Mouse (Mus musculus): ENCODE results near the gene Slc35f4.

DNA sequence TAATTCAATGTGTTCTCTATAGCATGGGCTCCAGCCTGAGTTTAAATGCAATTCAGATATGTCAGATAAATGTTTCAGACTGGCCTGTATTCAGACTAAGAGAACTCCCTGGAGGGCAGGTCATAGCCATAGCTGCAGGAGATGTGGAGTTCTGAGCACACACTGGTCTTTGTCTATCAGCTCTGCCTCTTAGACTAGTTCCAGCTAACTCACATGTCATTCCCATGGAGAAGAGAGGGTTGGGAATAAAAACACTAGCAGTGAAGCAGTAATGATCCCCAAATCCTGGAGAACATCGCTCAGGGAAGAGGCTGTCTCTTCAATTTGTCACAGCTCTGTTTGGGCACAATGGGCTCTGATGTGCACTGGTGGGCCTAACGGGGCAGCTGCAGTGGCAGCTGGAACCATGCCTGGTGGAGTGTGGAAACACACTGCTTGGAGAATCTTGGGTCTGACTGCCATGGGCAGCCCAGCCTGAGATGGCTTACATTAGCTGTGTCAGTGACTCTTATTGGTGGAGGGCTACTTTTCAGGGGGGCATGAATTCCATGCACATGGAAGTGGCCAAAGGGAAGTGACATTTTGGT lies 223.5 kb downstream of the Slc35f4 start:
- TF ChIP-seq POLR2A (IDR thresholded peaks at IDR 0.05; ENCODE audit: control insufficient read depth, low read depth, low read length) (no peak), CTCF (IDR thresholded peaks at IDR 0.05; ENCODE audit: control insufficient read depth, insufficient read depth, insufficient replicate concordance, low read depth, low read length) (no peak)
